Mouse (Mus musculus) MEL (cell line): ENCODE measurements at regions not wholly inside any gene's neighbourhood (a gene's known extent, or its start where the extent isn't known, plus 50 kb on each side); places are given as distances from the start of the nearest gene placed in this dataset.

Experiments
- DNase-seq: peaks from one replicate; pipeline ENCODE4 v3.0.0; 2011; ENCODE audit warnings: low read depth, low spot score
- H3K27ac ChIP-seq: 2 replicates; pipeline ENCODE4 v1.5.1; 2012; ENCODE audit warnings: low read depth, mild to moderate bottlenecking, control low read depth, low read length, moderate library complexity; ENCODE audit not compliant: control insufficient read depth
- H3K27me3 ChIP-seq, 2 experiments: fragments of 150-350 bp in 1 of 2; sonication (generic) in 1 of 2; 2 replicates each; pipeline ENCODE4 v1.6.1; 2012; ENCODE audit warnings: low read length in 2 of 2, mild to moderate bottlenecking in 2 of 2, improper control_type of control experiment in 1 of 2, moderate library complexity in 1 of 2; ENCODE audit not compliant: insufficient read depth in 2 of 2, control insufficient read depth in 1 of 2
- H3K36me3 ChIP-seq, 2 experiments: 2 replicates each; pipeline ENCODE4 v1.6.1; 2012 to 2014; ENCODE audit warnings: low read length in 2 of 2, improper control_type of control experiment in 1 of 2, inconsistent platforms in 1 of 2, mild to moderate bottlenecking in 1 of 2; ENCODE audit not compliant: insufficient read depth in 2 of 2, control insufficient read depth in 1 of 2
- H3K4me1 ChIP-seq, 2 experiments: fragments of 150-350 bp in 1 of 2; sonication (generic) in 1 of 2; 2 replicates each; pipeline ENCODE4 v1.6.1; 2012; ENCODE audit warnings: low read length in 2 of 2, improper control_type of control experiment in 1 of 2, mild to moderate bottlenecking in 1 of 2; ENCODE audit not compliant: insufficient read depth in 2 of 2, control insufficient read depth in 1 of 2
- H3K4me3 ChIP-seq, 2 experiments: fragments of 150-350 bp in 1 of 2; sonication (generic) in 1 of 2; 2 replicates each; pipeline ENCODE4 v1.5.1; 2012; ENCODE audit warnings: low read depth in 2 of 2, low read length in 2 of 2, mild to moderate bottlenecking in 2 of 2, moderate library complexity in 2 of 2, control low read depth in 1 of 2, improper control_type of control experiment in 1 of 2; ENCODE audit not compliant: control insufficient read depth in 1 of 2, insufficient read depth in 1 of 2
- H3K79me2 ChIP-seq: 2 replicates; pipeline ENCODE4 v1.6.1; 2012; ENCODE audit warnings: mild to moderate bottlenecking, low read length, moderate library complexity; ENCODE audit not compliant: control insufficient read depth, poor library complexity, insufficient read depth
- H3K9ac ChIP-seq: 2 replicates; pipeline ENCODE4 v1.6.1; 2012; ENCODE audit warnings: low read depth, mild to moderate bottlenecking, control low read depth, low read length, moderate library complexity; ENCODE audit not compliant: control insufficient read depth, poor library complexity, severe bottlenecking
- H3K9me3 ChIP-seq: fragments of 150-350 bp; sonication (generic); replicated peaks from 2 replicates; pipeline ENCODE4 v1.6.1; 2012; ENCODE audit warnings: mild to moderate bottlenecking, low read length, improper control_type of control experiment, moderate library complexity; ENCODE audit not compliant: insufficient read depth
- CHD1 ChIP-seq: IDR thresholded peaks from 2 replicates; pipeline ENCODE4 v1.6.1; 2012; ENCODE audit warnings: low read depth, mild to moderate bottlenecking, inconsistent platforms, low read length, improper control_type of control experiment
- EP300 ChIP-seq, 2 experiments: IDR thresholded peaks; 2 replicates each; pipeline ENCODE4 v1.6.1; 2011; ENCODE audit warnings: improper control_type of control experiment in 2 of 2, low read length in 2 of 2, low read depth in 1 of 2, mild to moderate bottlenecking in 1 of 2
- GABPA ChIP-seq: IDR thresholded peaks from 2 replicates; pipeline ENCODE4 v1.6.1; 2012; ENCODE audit warnings: low read depth, mild to moderate bottlenecking, inconsistent platforms, low read length, improper control_type of control experiment, moderate library complexity
- GATA1 ChIP-seq: IDR thresholded peaks from 2 replicates; pipeline ENCODE4 v1.6.1; 2011; ENCODE audit warnings: low read depth, low read length, improper control_type of control experiment
- MAZ ChIP-seq: IDR thresholded peaks from 2 replicates; pipeline ENCODE4 v1.6.1; 2012; ENCODE audit warnings: low read depth, mild to moderate bottlenecking, inconsistent platforms, low read length, improper control_type of control experiment
- MYB ChIP-seq: IDR thresholded peaks from 2 replicates; pipeline ENCODE4 v1.6.1; 2011; ENCODE audit warnings: mild to moderate bottlenecking, low read depth, low read length, improper control_type of control experiment
- MYC ChIP-seq: IDR thresholded peaks from 2 replicates; pipeline ENCODE4 v1.6.1; 2011; ENCODE audit warnings: low read depth, mild to moderate bottlenecking, low read length, improper control_type of control experiment, moderate library complexity
- RAD21 ChIP-seq: IDR thresholded peaks from 2 replicates; pipeline ENCODE4 v1.6.1; 2011; ENCODE audit warnings: mild to moderate bottlenecking, low read depth, low read length, improper control_type of control experiment
- TBP ChIP-seq: IDR thresholded peaks from 2 replicates; pipeline ENCODE4 v1.8.0; 2011; ENCODE audit warnings: low read depth, low read length, improper control_type of control experiment
- USF1 ChIP-seq: IDR thresholded peaks from 2 replicates; pipeline ENCODE4 v1.6.1; 2014; ENCODE audit warnings: low read depth, mild to moderate bottlenecking, inconsistent platforms, low read length, improper control_type of control experiment, moderate library complexity
- USF2 ChIP-seq, 2 experiments: IDR thresholded peaks; 2 replicates each; pipeline ENCODE4 v1.6.1; 2011 to 2012; ENCODE audit warnings: improper control_type of control experiment in 2 of 2, low read length in 2 of 2, borderline replicate concordance in 1 of 2, inconsistent platforms in 1 of 2, low read depth in 1 of 2, mild to moderate bottlenecking in 1 of 2; ENCODE audit not compliant: insufficient read depth in 1 of 2

GRCm38 (mm10) chr16:83131876-83132275 is 303.7 kb downstream of the Gm21833 start:
- Histone ChIP-seq H3K27me3 (no peaks in the 10 kb centered on the region), H3K4me1 (no peaks in the 10 kb centered on the region), H3K4me3 (no peak overlapping the region), H3K79me2 (no peaks in the 10 kb centered on the region), H3K9me3 (no peaks in the 10 kb centered on the region), H3K36me3 (no peaks in the 10 kb centered on the region), H3K27ac (no peak overlapping the region), H3K9ac (no peak overlapping the region)
- peak; percentile 3 for DNase-seq
- TF ChIP-seq GABPA (no peak), MAZ (no peak), MYC (no peak), USF1 (no peak), CHD1 (no peak), EP300 (IDR thresholded peaks at IDR 0.05; ENCODE audit: low read depth in 1 of 2, low read length in 2 of 2) (no peak), TBP (no peak), USF2 (IDR thresholded peaks at IDR 0.05; ENCODE audit: borderline replicate concordance in 1 of 2, insufficient read depth in 1 of 2, low read depth in 1 of 2, low read length in 2 of 2) (no peak), MYB (no peak), RAD21 (no peak)

DNA sequence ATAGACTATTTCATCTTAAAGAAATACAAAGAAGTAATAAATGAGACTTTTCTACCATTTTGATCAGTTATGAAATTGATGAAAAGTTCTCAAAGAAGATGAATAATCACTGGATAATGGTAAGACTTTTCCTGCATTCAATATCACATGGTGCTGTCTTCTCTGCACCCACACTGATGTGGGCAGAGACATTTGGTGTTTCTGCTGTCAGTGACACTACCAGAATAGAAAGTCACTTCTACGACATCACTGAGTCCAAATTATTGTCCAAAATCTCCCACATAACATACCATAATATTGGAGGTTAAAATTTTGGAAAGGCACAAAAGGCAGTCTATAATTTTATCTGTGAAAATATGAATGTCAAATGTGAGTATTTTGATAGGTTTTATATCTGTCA is 344.8 kb downstream of the Gm21833 start:
- Histone ChIP-seq H3K79me2 (no peaks in the 10 kb centered on the region), H3K27ac (no peak overlapping the region), H3K4me1 (no peaks in the 10 kb centered on the region), H3K36me3 (no peaks in the 10 kb centered on the region), H3K27me3 (no peaks in the 10 kb centered on the region), H3K4me3 (no peak overlapping the region), H3K9ac (no peak overlapping the region), H3K9me3 (no peaks in the 10 kb centered on the region)
- TF ChIP-seq MYB, result no peak
- DNase-seq, result no peak

- TF ChIP-seq GATA1, result no peak
- H3K27ac ChIP-seq, result no peak overlapping the region
- no peak overlapping the region for H3K4me3 ChIP-seq
- H3K27me3 ChIP-seq, result no peaks in the 10 kb centered on the region
- DNase-seq, result no peak
- no peaks in the 10 kb centered on the region for H3K4me1 ChIP-seq
- no peaks in the 10 kb centered on the region for H3K79me2 ChIP-seq
- H3K9me3 ChIP-seq, result no peaks in the 10 kb centered on the region
- no peaks in the 10 kb centered on the region for H3K36me3 ChIP-seq
- no peak overlapping the region for H3K9ac ChIP-seq
These were observed 365.3 kb downstream of the Gm21833 start for GRCm38 (mm10) chr16:83193441-83193953.
